Mouse (Mus musculus) layer of hippocampus, postnatal 10 days (tissue): ENCODE results near the gene Ankrd45. TPM values are rescaled to one million over a fixed set of nuclear protein-coding genes. Genes with fewer than 3 reads are reported as not detected.
A peak's percentile ranks its signal among the peaks of the same experiment; 100 is the strongest.
"Not testable (repeated sequence)": the region's sequence is repeated elsewhere in the genome, so short reads cannot be mapped to it uniquely, and the experiment has no call there.

ENCODE experiments used
- DNase-seq, 2 experiments: peaks; one replicate each; pipeline ENCODE4 v3.0.0; 2021; ENCODE audit warnings: low spot score in 2 of 2
- total RNA-seq, 2 experiments: library from RNA; stranded (reverse); gene quantifications; 2 replicates each; pipeline ENCODE4 v1.2.3; 2021

Ankrd45 gene
- total RNA-seq, 2 experiments from 2014 or later = 27.1 to 29.2 TPM

DNA sequence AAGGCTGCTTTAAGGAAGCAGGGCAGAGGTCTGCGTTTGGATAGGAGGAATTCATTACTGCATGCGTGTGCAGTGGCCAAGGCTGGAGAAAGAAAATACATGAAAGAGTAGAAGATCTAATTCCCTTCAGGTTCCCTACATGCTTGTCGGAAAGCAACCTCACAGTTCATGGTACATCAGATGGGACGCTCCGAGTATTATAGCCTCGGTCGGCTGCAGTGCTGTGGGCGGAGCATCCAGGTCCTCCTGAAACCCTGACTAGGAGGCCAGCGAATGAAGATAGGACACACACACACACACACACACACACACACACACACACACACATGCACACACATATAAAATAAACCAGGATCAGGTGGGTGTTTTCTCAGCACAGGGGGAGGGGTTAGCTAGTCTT lies 41.2 kb downstream of the Ankrd45 start:
- DNase-seq = no peak

- no peak for DNase-seq
These were observed 42.9 kb downstream of the Ankrd45 start for GRCm38 (mm10) chr1:161185431-161185830.

DNA sequence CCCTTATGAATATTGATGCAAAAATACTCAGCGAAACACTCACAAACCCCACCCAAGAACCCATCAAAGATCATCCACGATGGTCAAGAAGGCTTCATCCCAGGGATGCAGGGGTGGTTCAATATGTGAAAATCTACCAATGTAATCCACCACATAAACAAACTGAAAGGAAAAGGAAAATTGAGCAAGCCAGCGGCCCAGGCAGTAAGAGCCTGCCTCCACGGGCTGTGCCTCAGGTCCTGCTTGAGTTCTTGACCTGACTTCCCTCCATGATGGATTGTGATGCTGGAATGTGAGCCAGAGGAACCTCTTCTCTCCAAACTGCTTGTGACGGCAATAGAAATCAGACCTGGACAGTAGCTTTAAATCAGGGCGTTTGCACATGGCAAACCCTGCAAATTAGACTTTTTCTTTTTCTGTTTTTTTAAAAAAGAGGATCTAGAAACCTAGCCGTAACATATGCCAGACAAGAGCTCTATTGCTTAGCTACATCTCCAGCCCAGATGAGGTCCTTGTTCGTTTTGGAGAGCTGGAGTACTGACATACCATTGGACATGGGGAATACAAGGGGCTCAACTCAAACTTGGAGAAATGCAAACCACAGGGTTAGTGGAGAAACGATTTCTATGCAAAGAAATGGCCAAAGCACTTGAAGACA lies 47.9 kb downstream of the Ankrd45 start:
- DNase-seq = no peak

DNA sequence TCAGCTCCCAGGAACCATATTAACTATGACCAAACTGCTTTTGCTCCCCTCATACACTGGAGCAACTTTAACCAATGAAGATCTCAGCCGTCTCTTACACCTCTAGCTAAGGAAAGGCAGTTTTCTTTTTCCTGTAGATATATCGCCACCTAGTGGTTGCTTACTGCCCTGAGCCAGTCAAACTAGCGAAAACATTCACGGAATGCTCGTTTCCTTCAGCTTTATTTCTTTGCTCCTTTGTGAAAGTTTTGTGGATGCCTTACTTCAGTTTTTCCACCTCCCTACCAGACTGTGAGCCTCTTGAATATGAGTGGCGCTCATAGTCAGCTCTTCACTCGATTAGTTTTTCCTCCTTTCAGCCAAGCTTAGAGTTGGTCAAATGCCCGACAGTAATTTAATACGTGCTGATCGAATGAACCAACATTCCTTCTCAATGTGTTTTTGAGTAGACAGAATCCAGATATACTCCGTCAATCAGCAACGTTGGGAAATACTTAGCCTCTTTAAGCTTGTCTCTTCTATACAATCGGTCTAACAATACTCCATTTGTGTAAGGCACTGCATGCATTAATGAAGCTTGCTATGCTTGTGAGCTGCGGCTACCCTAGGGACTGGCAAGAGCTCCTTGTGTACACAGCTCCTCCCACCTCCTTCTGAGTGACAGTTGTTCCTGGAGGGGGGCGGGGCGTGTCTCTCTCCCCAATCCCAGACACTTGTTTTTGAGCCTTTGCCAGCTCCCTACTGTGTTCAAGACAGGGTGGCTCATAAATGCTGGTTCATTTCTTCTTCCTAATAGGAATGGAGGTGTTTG lies 53.3 kb downstream of the Ankrd45 start:
- DNase-seq = peak; percentile 77 to 85

GRCm38 (mm10) chr1:161196364-161196763 lies 53.9 kb downstream of the Ankrd45 start:
- not testable (repeated sequence) for DNase-seq

DNA sequence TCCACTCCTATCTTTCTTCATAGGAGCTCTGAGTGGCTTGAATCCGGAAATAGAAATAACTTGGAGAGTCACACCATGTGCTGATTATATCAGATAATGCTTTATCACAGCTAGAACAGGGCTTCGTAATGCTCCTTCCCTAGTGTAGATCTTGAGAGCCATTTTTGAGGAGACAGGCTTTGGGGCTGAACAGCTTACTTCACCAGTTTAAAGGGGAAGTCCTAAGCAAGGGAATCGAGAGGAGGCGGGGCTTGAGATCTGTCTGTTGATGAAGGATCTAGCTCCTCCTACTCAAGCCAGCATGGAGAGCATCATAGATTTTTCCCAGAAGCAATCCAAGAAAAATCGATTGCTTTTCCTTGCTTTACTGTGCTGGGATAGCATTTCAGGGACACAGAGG lies 57.4 kb downstream of the Ankrd45 start:
- DNase-seq = no peak

GRCm38 (mm10) chr1:161214465-161214864 lies 72.0 kb downstream of the Ankrd45 start:
- no peak for DNase-seq

DNA sequence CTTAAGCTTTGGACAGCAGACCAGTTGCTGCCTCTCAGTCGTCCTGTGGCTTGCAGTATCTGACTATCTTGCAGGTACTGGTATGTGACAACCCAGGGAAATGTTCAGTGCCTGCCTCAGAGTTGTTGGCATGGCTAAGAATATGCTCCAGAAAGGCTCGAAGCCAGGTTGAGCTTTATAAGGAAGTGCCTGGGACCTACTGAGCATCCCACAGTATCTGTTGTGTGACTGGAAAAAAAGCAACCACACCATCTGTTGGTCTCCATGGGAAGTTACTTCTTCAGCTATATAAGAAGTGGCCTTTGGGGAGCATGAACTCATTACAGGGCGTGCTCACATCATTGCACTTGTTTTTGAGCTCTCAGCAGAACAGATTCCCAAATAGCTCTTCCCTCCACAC lies 77.3 kb downstream of the Ankrd45 start:
- no peak for DNase-seq

Other genes starting within 250 kb of the Ankrd45 start
- gene Rc3h1, start 236.3 kb upstream of the Ankrd45 start, total RNA-seq = 10 to 100 TPM; 39.9 to 40.2 TPM
- under 1 TPM; 0.13 to 0.59 TPM for gene Serpinc1, start 164.1 kb upstream of the Ankrd45 start, total RNA-seq
- gene Zbtb37, start 107.8 kb upstream of the Ankrd45 start, total RNA-seq = 10 to 100 TPM; 19.8 to 20.0 TPM
- 10 to 100 TPM; 23.7 to 24.6 TPM for gene Dars2, start 72.0 kb upstream of the Ankrd45 start, total RNA-seq
- 1 to 10 TPM; 2.9 to 4.3 TPM for gene Cenpl, start 72.0 kb upstream of the Ankrd45 start, total RNA-seq
- 10 to 100 TPM; 19.9 to 21.8 TPM for gene Klhl20, start 11.2 kb upstream of the Ankrd45 start, total RNA-seq
- not detected for gene Tex50, start 16.6 kb downstream of the Ankrd45 start, total RNA-seq
- 100 to 1,000 TPM; 214 to 229 TPM for gene Prdx6, start 108.5 kb downstream of the Ankrd45 start, total RNA-seq